Mouse (Mus musculus): ENCODE measurements at regions not wholly inside any gene's neighbourhood (a gene's known extent, or its start where the extent isn't known, plus 50 kb on each side); places are given as distances from the start of the nearest gene placed in this dataset.

- WGBS, result 76% methylated on average over 2 of the region's 2 CpGs
- DNase-seq, result no peak
- H3K4me3 ChIP-seq (replicated peaks; ENCODE audit: extremely low read depth, low read depth, low read length), result no peak overlapping the region
- H3K4me1 ChIP-seq (ENCODE audit: control insufficient read depth, insufficient read depth, low read length), result no peaks in the 10 kb centered on the region
- no peak for TF ChIP-seq CTCF (IDR thresholded peaks at IDR 0.05; ENCODE audit: insufficient read depth, low read length)
- TF ChIP-seq POLR2A (IDR thresholded peaks at IDR 0.05; ENCODE audit: borderline replicate concordance, extremely low read depth, low read depth, low read length), result no peak
These were observed 507.5 kb downstream of the Gm826 start for GRCm38 (mm10) chr2:159826417-159826816.

GRCm38 (mm10) chr2:159818556-159818955 is 515.4 kb downstream of the Gm826 start:
- TF ChIP-seq CTCF (IDR thresholded peaks at IDR 0.05; ENCODE audit: insufficient read depth, low read length), result no peak
- no peak for TF ChIP-seq POLR2A (IDR thresholded peaks at IDR 0.05; ENCODE audit: borderline replicate concordance, extremely low read depth, low read depth, low read length)
- 72% methylated on average over 2 of the region's 2 CpGs for WGBS
- Histone ChIP-seq H3K4me1 (ENCODE audit: control insufficient read depth, insufficient read depth, low read length) (no peaks in the 10 kb centered on the region), H3K4me3 (replicated peaks; ENCODE audit: extremely low read depth, low read depth, low read length) (no peak overlapping the region)
- no peak for DNase-seq

- WGBS, result 89% methylated on average over 8 of the region's 8 CpGs
- no peaks in the 10 kb centered on the region for H3K4me1 ChIP-seq (ENCODE audit: control insufficient read depth, insufficient read depth, low read length)
- TF ChIP-seq POLR2A (IDR thresholded peaks at IDR 0.05; ENCODE audit: borderline replicate concordance, extremely low read depth, low read depth, low read length) (no peak), CTCF (IDR thresholded peaks at IDR 0.05; ENCODE audit: insufficient read depth, low read length) (no peak)
- H3K4me3 ChIP-seq (replicated peaks; ENCODE audit: extremely low read depth, low read depth, low read length), result no peak overlapping the region
- no peak for DNase-seq
These were observed 517.6 kb downstream of the Gm826 start for GRCm38 (mm10) chr2:159816344-159816743.

Measured in lung, adult 2 months (tissue).